Mouse (Mus musculus): ENCODE results near the gene Mrpl55.

DNA sequence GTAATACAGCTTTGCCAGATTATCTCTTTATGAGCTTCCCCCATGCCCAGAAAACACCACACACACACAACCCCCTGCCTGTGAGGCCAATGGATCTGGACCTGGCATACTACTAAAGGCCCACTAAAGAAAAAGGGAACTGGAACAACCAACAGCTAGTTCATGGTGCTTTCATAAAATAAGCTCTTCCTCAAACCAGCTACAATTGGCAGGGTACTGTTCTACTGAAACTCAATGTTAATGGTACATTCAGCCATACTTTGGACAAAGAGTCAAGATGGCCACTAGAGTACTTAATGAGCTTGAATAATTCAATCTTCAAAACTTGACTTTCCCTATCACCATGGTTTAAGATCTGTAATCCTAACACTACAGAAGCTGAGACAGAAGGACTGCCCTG lies 19.3 kb downstream of the Mrpl55 start:
- no peak for TF ChIP-seq CTCF (conservative IDR thresholded peaks at IDR 0.05; ENCODE audit: low read length)
- TF ChIP-seq POU5F1 (IDR thresholded peaks at IDR 0.05; ENCODE audit: borderline replicate concordance, low read length): no peak

Data from E14TG2a.4 (cell line).